Mouse (Mus musculus): ENCODE data around the gene Meis2.

- TF ChIP-seq HCFC1 (IDR thresholded peaks at IDR 0.05; ENCODE audit: low read depth, low read length) (no peak), CHD2 (IDR thresholded peaks at IDR 0.05; ENCODE audit: low read length) (no peak)
Measured at GRCm38 (mm10) chr2:116010469-116010868, 55.2 kb downstream of the Meis2 start.

Measured in MEL (cell line).